Mouse (Mus musculus) megakaryocyte, embryonic 14.5 days (primary cell): ENCODE measurements around the gene Usp32. TPM values are rescaled to one million over a fixed set of nuclear protein-coding genes. Genes with fewer than 3 reads are reported as not detected.

ENCODE experiments used
- H3K27me3 ChIP-seq: replicated peaks from 2 replicates; pipeline ENCODE3; 2012; ENCODE audit warnings: inconsistent platforms
- H3K36me3 ChIP-seq: replicated peaks from 2 replicates; pipeline ENCODE3; 2012; ENCODE audit warnings: low read length, inconsistent platforms, mixed read lengths
- H3K4me1 ChIP-seq: 2 replicates; pipeline ENCODE4 v1.6.1; 2012; ENCODE audit warnings: inconsistent platforms
- H3K4me3 ChIP-seq: replicated peaks from 2 replicates; pipeline ENCODE3; 2012; ENCODE audit warnings: moderate library complexity, mild to moderate bottlenecking, inconsistent platforms
- H3K9me3 ChIP-seq: 2 replicates; pipeline ENCODE4 v1.6.1; 2012; ENCODE audit warnings: inconsistent platforms
- FLI1 ChIP-seq: IDR thresholded peaks from 2 replicates; pipeline ENCODE4 v1.6.1; 2012; ENCODE audit warnings: low read length, inconsistent platforms, mixed read lengths
- GATA1 ChIP-seq: IDR thresholded peaks from 3 replicates; pipeline ENCODE4 v1.6.1; 2012; ENCODE audit warnings: mixed read lengths, low read length, inconsistent platforms, borderline replicate concordance
- polyA plus RNA-seq: library from polyadenylated mRNA; stranded (reverse); fragments of >175 nt; gene quantifications from 2 replicates; pipeline ENCODE4 v1.2.3, GENCODE M21; 2012; ENCODE audit warnings: low replicate concordance; ENCODE audit not compliant: insufficient read depth

Gene Usp32
- polyA plus RNA-seq, 1 experiment, result 5.5 TPM

GRCm38 (mm10) chr11:84968775-84969174 is 171.2 kb downstream of the Usp32 start:
- no peak for TF ChIP-seq FLI1
- no peak for TF ChIP-seq GATA1
- H3K27me3 ChIP-seq, result peaks cover 66% of the 10 kb centered on the region

GRCm38 (mm10) chr11:84968309-84968708 is 171.7 kb downstream of the Usp32 start:
- Histone ChIP-seq H3K4me3 (no peak overlapping the region), H3K36me3 (no peaks in the 10 kb centered on the region), H3K4me1 (peaks cover 33% of the 10 kb centered on the region), H3K27me3 (peaks cover 66% of the 10 kb centered on the region), H3K9me3 (no peaks in the 10 kb centered on the region)
- no peak for TF ChIP-seq FLI1

More at GRCm38 (mm10) chr11:84968775-84969174, 171.2 kb downstream of the Usp32 start:
- Histone ChIP-seq H3K4me1 (peaks cover 33% of the 10 kb centered on the region), H3K9me3 (no peaks in the 10 kb centered on the region), H3K36me3 (no peaks in the 10 kb centered on the region), H3K4me3 (no peak overlapping the region)

- Histone ChIP-seq H3K4me3 (no peak overlapping the region), H3K27me3 (peaks cover 69% of the 10 kb centered on the region)
- TF ChIP-seq GATA1 (no peak), FLI1 (no peak)
Observed at GRCm38 (mm10) chr11:84967113-84967512, 172.8 kb downstream of the Usp32 start.

GRCm38 (mm10) chr11:84966696-84967095 is 173.3 kb downstream of the Usp32 start:
- Histone ChIP-seq H3K4me3 (no peak overlapping the region), H3K36me3 (no peaks in the 10 kb centered on the region), H3K27me3 (peaks cover 69% of the 10 kb centered on the region), H3K4me1 (peaks cover 27% of the 10 kb centered on the region), H3K9me3 (no peaks in the 10 kb centered on the region)
- no peak for TF ChIP-seq GATA1
- TF ChIP-seq FLI1, result no peak

More at GRCm38 (mm10) chr11:84967113-84967512, 172.8 kb downstream of the Usp32 start:
- Histone ChIP-seq H3K4me1 (peaks cover 32% of the 10 kb centered on the region), H3K9me3 (no peaks in the 10 kb centered on the region), H3K36me3 (no peaks in the 10 kb centered on the region)

GRCm38 (mm10) chr11:84963556-84963955 is 176.4 kb downstream of the Usp32 start:
- Histone ChIP-seq H3K9me3 (no peaks in the 10 kb centered on the region), H3K4me1 (peaks cover 37% of the 10 kb centered on the region), H3K36me3 (no peaks in the 10 kb centered on the region), H3K4me3 (no peak overlapping the region), H3K27me3 (peaks cover 84% of the 10 kb centered on the region)
- TF ChIP-seq FLI1 (no peak), GATA1 (no peak)

- Histone ChIP-seq H3K27me3 (peaks cover 88% of the 10 kb centered on the region), H3K36me3 (no peaks in the 10 kb centered on the region), H3K4me1 (peaks cover 42% of the 10 kb centered on the region), H3K4me3 (no peak overlapping the region), H3K9me3 (peaks cover 2% of the 10 kb centered on the region; the same call in 1 of the 2 replicates)
- no peak for TF ChIP-seq FLI1
- no peak for TF ChIP-seq GATA1
Observed at GRCm38 (mm10) chr11:84962536-84962935, 177.4 kb downstream of the Usp32 start.

- no peak overlapping the region for H3K4me3 ChIP-seq
- H3K4me1 ChIP-seq, result peaks cover 38% of the 10 kb centered on the region
- H3K27me3 ChIP-seq, result peaks cover 89% of the 10 kb centered on the region
- TF ChIP-seq FLI1 (no peak), GATA1 (no peak)
- H3K9me3 ChIP-seq, result peaks cover 2% of the 10 kb centered on the region; the same call in 1 of the 2 replicates
- no peaks in the 10 kb centered on the region for H3K36me3 ChIP-seq
Observed at GRCm38 (mm10) chr11:84961571-84961970, 178.4 kb downstream of the Usp32 start.

GRCm38 (mm10) chr11:84960780-84961179 is 179.2 kb downstream of the Usp32 start:
- Histone ChIP-seq H3K27me3 (peaks cover 93% of the 10 kb centered on the region), H3K9me3 (peaks cover 2% of the 10 kb centered on the region; the same call in 1 of the 2 replicates), H3K4me1 (peaks cover 34% of the 10 kb centered on the region), H3K36me3 (no peaks in the 10 kb centered on the region), H3K4me3 (peak overlapping the region; percentile 33)
- no peak for TF ChIP-seq FLI1
- TF ChIP-seq GATA1, result no peak

GRCm38 (mm10) chr11:84960291-84960690 is 179.7 kb downstream of the Usp32 start:
- H3K27me3 ChIP-seq, result peaks cover 93% of the 10 kb centered on the region
- no peak for TF ChIP-seq FLI1
- no peak for TF ChIP-seq GATA1

GRCm38 (mm10) chr11:84959701-84960181 is 180.2 kb downstream of the Usp32 start:
- H3K4me3 ChIP-seq, result peak overlapping the region; percentile 12
- H3K9me3 ChIP-seq, result peaks cover 2% of the 10 kb centered on the region; the same call in 1 of the 2 replicates
- peaks cover 93% of the 10 kb centered on the region for H3K27me3 ChIP-seq
- TF ChIP-seq FLI1 (no peak), GATA1 (no peak)
- peaks cover 34% of the 10 kb centered on the region for H3K4me1 ChIP-seq
- H3K36me3 ChIP-seq, result no peaks in the 10 kb centered on the region

More at GRCm38 (mm10) chr11:84960291-84960690, 179.7 kb downstream of the Usp32 start:
- H3K9me3 ChIP-seq, result peaks cover 2% of the 10 kb centered on the region; the same call in 1 of the 2 replicates
- peak overlapping the region; percentile 12 for H3K4me3 ChIP-seq
- no peaks in the 10 kb centered on the region for H3K36me3 ChIP-seq
- peaks cover 34% of the 10 kb centered on the region for H3K4me1 ChIP-seq
